Mouse (Mus musculus) ES-Bruce4 (cell line): ENCODE data around the gene Acvr2b.

Experiments used
- EP300 ChIP-seq: IDR thresholded peaks from 2 replicates; pipeline ENCODE4 v1.6.1; 2011; ENCODE audit warnings: low read depth, low read length; ENCODE audit not compliant: insufficient read depth
- POLR2A ChIP-seq: IDR thresholded peaks from one replicate; pipeline ENCODE4 v1.8.1; 2011; ENCODE audit warnings: low read length; ENCODE audit not compliant: insufficient read depth

- TF ChIP-seq POLR2A = no peak
- no peak for TF ChIP-seq EP300
Measured at GRCm38 (mm10) chr9:119445737-119446136, 43.8 kb downstream of the Acvr2b start.
